Mouse (Mus musculus): ENCODE measurements around the gene Nrxn2.

DNA sequence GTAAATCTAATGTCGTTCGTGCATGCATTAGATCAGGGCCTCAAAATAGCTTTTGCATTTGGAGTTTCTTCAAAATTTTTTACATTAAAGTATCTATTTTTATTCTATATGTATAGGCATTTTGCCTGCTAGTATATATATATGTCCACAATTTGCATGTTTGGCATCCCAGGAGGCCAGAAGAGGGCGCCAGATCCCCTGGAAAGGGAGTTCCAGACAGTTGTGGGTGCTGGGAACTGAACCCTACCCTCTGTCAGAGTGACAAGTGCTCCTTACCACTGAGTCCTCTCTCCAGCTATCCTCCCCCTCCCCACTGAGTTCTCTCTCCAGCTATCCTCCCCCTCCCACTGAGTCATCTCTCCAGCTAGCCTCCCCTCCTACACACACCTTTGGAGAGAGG is 48.4 kb downstream of the Nrxn2 start:
- TF ChIP-seq CTCF (IDR thresholded peaks at IDR 0.05; ENCODE audit: low read depth) (no peak), EP300 (optimal IDR thresholded peaks at IDR 0.05) (no peak)
